Mouse (Mus musculus) B cell, adult (primary cell): ENCODE measurements around the gene Slc24a5. TPM values are rescaled to one million over a fixed set of nuclear protein-coding genes. Genes with fewer than 3 reads are reported as not detected.

ENCODE experiments used
- total RNA-seq: library from RNA; stranded (reverse); gene quantifications from 4 replicates; pipeline ENCODE4 v1.2.4, GENCODE M21; 2023; ENCODE audit not compliant: inconsistent age

The Slc24a5 gene
- total RNA-seq: not detected in 4 replicates

GRCm38 (mm10) chr2:125067894-125068293 lies at the start of gene Slc24a5:
Slc24a5 (plus strand) TSS chr2:125068124.

GRCm38 (mm10) chr2:125123477-125123852 lies 55.5 kb downstream of the Slc24a5 start, which contains the start of gene Myef2:
Myef2 (minus strand) TSS chr2:125123661.

GRCm38 (mm10) chr2:125135903-125136811 lies 68.2 kb downstream of the Slc24a5 start, which contains the start of gene Ctxn2:
Ctxn2 (plus strand) TSS chr2:125136692.

Other genes starting within 250 kb of the Slc24a5 start
- 27.0 to 34.7 TPM (median 31.8 TPM) in 4 replicates for gene Myef2, start 55.5 kb downstream of the Slc24a5 start, total RNA-seq
- gene Ctxn2, start 68.6 kb downstream of the Slc24a5 start, total RNA-seq: not detected in 4 replicates
- gene Slc12a1, start 84.4 kb downstream of the Slc24a5 start, total RNA-seq: not detected in 4 replicates
- 17.8 to 28.9 TPM (median 22.3 TPM) in 4 replicates for gene Dut, start 179.1 kb downstream of the Slc24a5 start, total RNA-seq